Comparison of ENCODE assay signal across 9 mouse cellular contexts in the genomic region with DNA sequence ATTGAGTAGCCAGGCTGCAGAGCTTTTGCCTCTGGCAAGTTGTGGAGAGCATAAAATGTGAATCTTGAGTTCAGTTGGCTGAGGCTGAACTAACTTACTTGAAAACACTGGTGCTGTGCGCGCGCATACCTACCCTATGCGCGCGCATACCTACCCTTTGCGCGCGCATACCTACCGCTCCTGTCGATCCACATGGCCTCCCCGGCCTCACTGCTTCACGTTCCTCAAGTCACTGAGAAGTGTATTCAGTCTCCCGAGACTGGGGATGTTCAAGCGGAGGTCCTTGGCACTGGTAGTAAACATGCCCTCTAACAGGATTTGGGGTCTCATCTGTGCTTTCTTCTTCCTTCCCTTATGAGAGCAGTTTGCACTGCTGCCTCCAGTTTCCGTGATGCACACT. TPM values are rescaled to one million over a fixed set of nuclear protein-coding genes. Genes with fewer than 3 reads are reported as not detected.
DNase-seq lines count a peak whose midpoint lies in the region; ATAC-seq lines count a peak whose summit lies in the region.
"Had no signal": no experiment of that assay in that cellular context is flagged by ENCODE, and none has a peak within 500 bp of the region (broad histone marks: within the 10 kb centered on the region; RNA-seq: fewer than 3 reads in every experiment).

No protein-coding gene starts in this region.

- H3K4me2 ChIP-seq in embryonic facial prominence, embryonic 14.5 days (ENCODE audit: low read depth, low read length), result peak overlapping the region; percentile 57
- H3K4me2 ChIP-seq in limb, embryonic 12.5 days, result peak overlapping the region; percentile 48
- peak overlapping the region; percentile 3; the same call in 1 of the 2 replicates for H3K4me2 ChIP-seq in neural tube, embryonic 15.5 days

- no peaks in the 10 kb centered on the region for H3K9me3 ChIP-seq in embryonic facial prominence, embryonic 14.5 days (ENCODE audit: control insufficient read depth, low read length)
- no peaks in the 10 kb centered on the region for H3K9me3 ChIP-seq in limb, embryonic 12.5 days
- no peaks in the 10 kb centered on the region for H3K9me3 ChIP-seq in neural tube, embryonic 15.5 days (replicated peaks)

- peak overlapping the region; percentile 41 for H3K4me3 ChIP-seq in embryonic facial prominence, embryonic 14.5 days (ENCODE audit: low read depth, low read length)
- H3K4me3 ChIP-seq in limb, embryonic 12.5 days (replicated peaks), result peak overlapping the region; percentile 34
- H3K4me3 ChIP-seq in neural tube, embryonic 15.5 days (replicated peaks), result peak overlapping the region; percentile 9; the same call in 1 of the 2 replicates

- no peaks in the 10 kb centered on the region for H3K27me3 ChIP-seq in embryonic facial prominence, embryonic 14.5 days (replicated peaks; ENCODE audit: control insufficient read depth, insufficient read depth, low read length)
- H3K27me3 ChIP-seq in limb, embryonic 12.5 days, result no peaks in the 10 kb centered on the region
- no peaks in the 10 kb centered on the region for H3K27me3 ChIP-seq in neural tube, embryonic 15.5 days (replicated peaks)

- 18% methylated on average over 16 of the region's 16 CpGs for WGBS in embryonic facial prominence, embryonic 14.5 days
- WGBS in limb, embryonic 12.5 days, result 35% methylated on average over 16 of the region's 16 CpGs
- 38% methylated on average over 16 of the region's 16 CpGs for WGBS in neural tube, embryonic 15.5 days

- no peaks in the 10 kb centered on the region for H3K4me1 ChIP-seq in embryonic facial prominence, embryonic 14.5 days (ENCODE audit: control insufficient read depth, insufficient read depth, low read length)
- no peaks in the 10 kb centered on the region for H3K4me1 ChIP-seq in limb, embryonic 12.5 days (replicated peaks)
- no peaks in the 10 kb centered on the region for H3K4me1 ChIP-seq in neural tube, embryonic 15.5 days

- peak overlapping the region; percentile 54 for H3K9ac ChIP-seq in embryonic facial prominence, embryonic 14.5 days (ENCODE audit: low read depth, low read length)
- H3K9ac ChIP-seq in limb, embryonic 12.5 days (replicated peaks), result no peak overlapping the region
- H3K9ac ChIP-seq in neural tube, embryonic 15.5 days (replicated peaks), result no peak overlapping the region

- peak; percentile 51 to 77 for DNase-seq in spleen, postnatal 4 days (ENCODE audit: low spot score in 2 of 2)
- no peak for DNase-seq in spleen, adult 18-20 months
- peak; percentile 76 for DNase-seq in embryonic facial prominence, embryonic 14.5 days (ENCODE audit: low spot score)
- no peak for DNase-seq in adrenal gland, adult (ENCODE audit: inconsistent age in 2 of 2, low spot score in 1 of 2)
- DNase-seq in gastrocnemius, postnatal 4 days (ENCODE audit: low spot score in 2 of 2), result no peak
- DNase-seq in cerebellum, adult 9-11 months, result no peak

- ATAC-seq in embryonic facial prominence, embryonic 14.5 days (ENCODE audit: low read depth), result no peak
- ATAC-seq in limb, embryonic 12.5 days (ENCODE audit: insufficient number of reproducible peaks, insufficient read depth, low FRiP score, low TSS enrichment, low read depth), result no peak
- no peak for ATAC-seq in neural tube, embryonic 15.5 days (ENCODE audit: low FRiP score)

- peaks cover 8% of the 10 kb centered on the region for H3K36me3 ChIP-seq in embryonic facial prominence, embryonic 14.5 days (ENCODE audit: control insufficient read depth, insufficient read depth, low read length)
- H3K36me3 ChIP-seq in limb, embryonic 12.5 days, result peaks cover 2% of the 10 kb centered on the region
- H3K36me3 ChIP-seq in neural tube, embryonic 15.5 days, result peaks cover 27% of the 10 kb centered on the region

- H3K27ac ChIP-seq in embryonic facial prominence, embryonic 14.5 days (replicated peaks; ENCODE audit: low read depth, low read length), result peak overlapping the region; percentile 28; the same call in 1 of the 2 replicates
- H3K27ac ChIP-seq in limb, embryonic 12.5 days, result no peak overlapping the region
- no peak overlapping the region for H3K27ac ChIP-seq in neural tube, embryonic 15.5 days (replicated peaks)

RNA-seq across cellular contexts. Expression of a gene that starts 32.8 kb away (rescaled TPM):
- polyA plus RNA-seq in embryonic facial prominence, embryonic 14.5 days (2014; fragmentation: Nextera tagmentation; extraction: Ambion mirVana), result 0.09 TPM in 1 of 2 replicates, not detected in the other
- 0.08 and 0.09 TPM in 2 replicates for polyA plus RNA-seq in limb, embryonic 12.5 days (2016; fragmentation: Nextera tagmentation; extraction: Ambion mirVana)
- polyA plus RNA-seq in neural tube, embryonic 15.5 days (2015; fragmentation: Nextera tagmentation; extraction: Ambion mirVana), result 0.05 and 0.06 TPM in 2 replicates
- total RNA-seq in gastrocnemius, postnatal 4 days (2021), result under 1 TPM; 0.10 to 0.13 TPM
- total RNA-seq: hematopoietic stem cell, adult 5-6 weeks had no signal

RNA-seq across cellular contexts. Expression of a gene that starts 42.1 kb away (rescaled TPM):
- polyA plus RNA-seq in embryonic facial prominence, embryonic 14.5 days (2014; fragmentation: Nextera tagmentation; extraction: Ambion mirVana), result 44.3 and 53.2 TPM in 2 replicates
- polyA plus RNA-seq in limb, embryonic 12.5 days (2016; fragmentation: Nextera tagmentation; extraction: Ambion mirVana), result 60.2 and 65.5 TPM in 2 replicates
- 32.2 and 38.6 TPM in 2 replicates for polyA plus RNA-seq in neural tube, embryonic 15.5 days (2015; fragmentation: Nextera tagmentation; extraction: Ambion mirVana)
- 10 to 100 TPM; 23.9 to 26.5 TPM for total RNA-seq in gastrocnemius, postnatal 4 days (2021)

Comparison
In these comparisons a context has a peak if more than half of its experiments do, and no peak if none do; other contexts are left out.
1. DNase-seq: peak in spleen, postnatal 4 days (2 of 2) and embryonic facial prominence, embryonic 14.5 days (single experiment); none in spleen, adult 18-20 months (0 of 2), adrenal gland, adult (0 of 2), gastrocnemius, postnatal 4 days (0 of 2) and cerebellum, adult 9-11 months (single experiment).
2. H3K4me2 ChIP-seq: peak in every context shown above with its lines; median percentile 57 in embryonic facial prominence, embryonic 14.5 days; 48 in limb, embryonic 12.5 days; 3 in neural tube, embryonic 15.5 days.
3. Peak in every context shown above with its lines, with median percentiles within 50 percentile points of each other: H3K4me3 ChIP-seq.